Mouse (Mus musculus) CH12.LX (cell line): ENCODE data around the gene 5430403G16Rik. TPM values are rescaled to one million over a fixed set of nuclear protein-coding genes. Genes with fewer than 3 reads are reported as not detected.
"Not testable (repeated sequence)": the region's sequence is repeated elsewhere in the genome, so short reads cannot be mapped to it uniquely, and the experiment has no call there.

Experiments
- DNase-seq: peaks from one replicate; pipeline ENCODE4 v3.0.0-alpha.2; 2013; ENCODE audit errors: extremely low read depth
- H3K27ac ChIP-seq: 2 replicates; pipeline ENCODE4 v1.5.1; 2012; ENCODE audit warnings: low read depth, mild to moderate bottlenecking, control low read depth, moderate library complexity; ENCODE audit not compliant: insufficient read depth
- H3K27me3 ChIP-seq: replicated peaks from 2 replicates; pipeline ENCODE3; 2012; ENCODE audit warnings: inconsistent platforms
- H3K36me3 ChIP-seq, 2 experiments: replicated peaks in 1 of 2; 2 replicates each; pipeline versions ENCODE3 to v1.6.1; 2012; ENCODE audit warnings: inconsistent platforms in 1 of 2, low read length in 1 of 2, mild to moderate bottlenecking in 1 of 2, mixed read lengths in 1 of 2, moderate library complexity in 1 of 2; ENCODE audit not compliant: control insufficient read depth in 1 of 2, insufficient read depth in 1 of 2
- H3K4me1 ChIP-seq, 2 experiments: 2 replicates each; pipeline ENCODE4 v1.6.1; 2012; ENCODE audit warnings: inconsistent platforms in 1 of 2, moderate library complexity in 1 of 2; ENCODE audit not compliant: insufficient read depth in 2 of 2, control insufficient read depth in 1 of 2
- H3K4me2 ChIP-seq: 2 replicates; pipeline ENCODE4 v1.6.1; 2012; ENCODE audit warnings: low read depth, mild to moderate bottlenecking, control low read depth; ENCODE audit not compliant: poor library complexity, insufficient read depth, severe bottlenecking
- H3K4me3 ChIP-seq, 3 experiments: fragments of 150-350 bp in 1 of 3; sonication (generic) in 1 of 3; replicated peaks in 1 of 3; 2 replicates each; pipeline versions ENCODE3 to v1.5.1; 2011 to 2012; ENCODE audit warnings: low read depth in 2 of 3, low read length in 2 of 3, mild to moderate bottlenecking in 2 of 3, moderate library complexity in 2 of 3, control low read depth in 1 of 3, improper control_type of control experiment in 1 of 3, inconsistent platforms in 1 of 3, mixed read lengths in 1 of 3; ENCODE audit not compliant: poor library complexity in 1 of 3
- H3K79me2 ChIP-seq: replicated peaks from 2 replicates; pipeline ENCODE4 v1.6.1; 2012; ENCODE audit warnings: mild to moderate bottlenecking, moderate library complexity; ENCODE audit not compliant: control insufficient read depth, poor library complexity, insufficient read depth, severe bottlenecking; ENCODE audit errors: extremely low read depth
- H3K9ac ChIP-seq: 2 replicates; pipeline ENCODE4 v1.6.1; 2012; ENCODE audit warnings: low read depth, mild to moderate bottlenecking, control low read depth, moderate library complexity; ENCODE audit not compliant: insufficient read depth
- H3K9me3 ChIP-seq: replicated peaks from 2 replicates; pipeline ENCODE3; 2012; ENCODE audit warnings: low read length, inconsistent platforms, mixed read lengths
- CHD1 ChIP-seq: IDR thresholded peaks from 2 replicates; pipeline ENCODE4 v1.6.1; 2012; ENCODE audit warnings: low read depth, low read length, improper control_type of control experiment, inconsistent platforms
- CHD2 ChIP-seq: IDR thresholded peaks from 2 replicates; pipeline ENCODE4 v1.6.1; 2011; ENCODE audit warnings: low read length, improper control_type of control experiment
- E2F4 ChIP-seq: IDR thresholded peaks from 2 replicates; pipeline ENCODE4 v1.6.1; 2011; ENCODE audit warnings: low read depth, low read length, improper control_type of control experiment; ENCODE audit not compliant: insufficient replicate concordance
- ELF1 ChIP-seq: IDR thresholded peaks from 2 replicates; pipeline ENCODE4 v1.6.1; 2014; ENCODE audit warnings: low read depth, mild to moderate bottlenecking, inconsistent platforms, low read length, improper control_type of control experiment
- ETS1 ChIP-seq: conservative IDR thresholded peaks from 2 replicates; pipeline ENCODE4 v1.6.1; 2012; ENCODE audit warnings: low read depth, mild to moderate bottlenecking, inconsistent platforms, low read length, improper control_type of control experiment, moderate library complexity
- HCFC1 ChIP-seq: IDR thresholded peaks from 2 replicates; pipeline ENCODE4 v1.6.1; 2012; ENCODE audit warnings: low read depth, mild to moderate bottlenecking, inconsistent platforms, low read length, improper control_type of control experiment
- KAT2A ChIP-seq: IDR thresholded peaks from 2 replicates; pipeline ENCODE4 v1.6.1; 2012; ENCODE audit warnings: low read length, improper control_type of control experiment, inconsistent platforms; ENCODE audit not compliant: insufficient replicate concordance
- NELFE ChIP-seq: IDR thresholded peaks from 2 replicates; pipeline ENCODE4 v1.6.1; 2011; ENCODE audit warnings: low read depth, low read length, improper control_type of control experiment
- NRF1 ChIP-seq: IDR thresholded peaks from 2 replicates; pipeline ENCODE4 v1.6.1; 2014; ENCODE audit warnings: low read depth, mild to moderate bottlenecking, inconsistent platforms, low read length, improper control_type of control experiment, moderate library complexity
- POLR2A ChIP-seq: IDR thresholded peaks from 2 replicates; pipeline ENCODE4 v1.6.1; 2011; ENCODE audit warnings: low read depth, mild to moderate bottlenecking, improper control_type of control experiment, low read length
- SIN3A ChIP-seq: IDR thresholded peaks from 2 replicates; pipeline ENCODE4 v1.6.1; 2012; ENCODE audit warnings: low read length, improper control_type of control experiment, inconsistent platforms
- TBP ChIP-seq: conservative IDR thresholded peaks from 2 replicates; pipeline ENCODE4 v1.6.1; 2011; ENCODE audit warnings: low read depth, low read length, improper control_type of control experiment
- TCF12 ChIP-seq: IDR thresholded peaks from 2 replicates; pipeline ENCODE4 v1.6.1; 2014; ENCODE audit warnings: low read depth, mild to moderate bottlenecking, inconsistent platforms, low read length, improper control_type of control experiment
- ZMIZ1 ChIP-seq: IDR thresholded peaks from 2 replicates; pipeline ENCODE4 v1.6.1; 2012; ENCODE audit warnings: low read depth, mild to moderate bottlenecking, inconsistent platforms, low read length, improper control_type of control experiment
- dilution Hi-C: fragments of 300-500 bp; cut with MboI; formaldehyde crosslinking; loops from 2 replicates; pipeline ENCODE4 v1.14.3; 2020; ENCODE audit warnings: low sequenced_read_pairs; ENCODE audit not compliant: extremely low pct_unique_long_range_greater_than_20kb, extremely low pct_ligation_motif_present
- in situ Hi-C: fragments of 300-500 bp; cut with MboI; formaldehyde crosslinking; loops from 3 replicates; pipeline ENCODE4 v1.14.3; 2019; ENCODE audit warnings: low sequenced_read_pairs, low pct_ligation_motif_present, low pct_unique_long_range_greater_than_20kb, mixed read lengths
- polyA plus RNA-seq: library from polyadenylated mRNA; unstranded; fragments of >175 nt; gene quantifications from 2 replicates; pipeline ENCODE4 v1.2.1, GENCODE M21; 2012; ENCODE audit warnings: low read depth; ENCODE audit not compliant: insufficient read length
- total RNA-seq, 2 experiments: library from RNA; depleted of rRNA; stranded (reverse); fragments of 300-350 nt in 1 of 2; fragments of >200 nt in 1 of 2; gene quantifications; 2 replicates each; pipeline ENCODE4 v1.2.3; 2012 to 2014

5430403G16Rik gene
- total RNA-seq (2012; rRNA removed) (3.8 and 4.0 TPM in 2 replicates), total RNA-seq (2014; rRNA removed) (7.0 and 7.4 TPM in 2 replicates), polyA plus RNA-seq (3.1 and 3.3 TPM in 2 replicates)

- Histone ChIP-seq H3K9ac (peak within 1 kb of the TSS; percentile 52), H3K4me2 (peak within 1 kb of the TSS; percentile 91), H3K27ac (peak within 1 kb of the TSS; percentile 69), H3K4me3 (peak within 1 kb of the TSS; percentile 65 to 85 (median 71))
- in situ Hi-C loops, H3K9me3 ChIP-seq, H3K36me3 ChIP-seq, H3K79me2 ChIP-seq, H3K27me3 ChIP-seq, H3K4me1 ChIP-seq, dilution Hi-C loops: not testable (repeated sequence)
- peak; percentile 93 for DNase-seq
- TF ChIP-seq POLR2A (peak; percentile 76), HCFC1 (peak; percentile 44; the same call in 1 of the 2 replicates), ETS1 (peak; percentile 6; the same call in 1 of the 2 replicates), KAT2A (0 out of 2 replicates have a peak, but pooled peaks have one; percentile 19), NELFE (peak; percentile 71), ZMIZ1 (peak; percentile 37; the same call in 1 of the 2 replicates), ELF1 (peak; percentile 78), TCF12 (0 out of 2 replicates have a peak, but pooled peaks have one; percentile 41), SIN3A (peak; percentile 53; the same call in 1 of the 2 replicates), CHD1 (peak; percentile 78; the same call in 1 of the 2 replicates), CHD2 (peak; percentile 23; the same call in 1 of the 2 replicates), E2F4 (0 out of 2 replicates have a peak, but pooled peaks have one; percentile 29), TBP (peak; percentile 59), NRF1 (peak; percentile 46)
Measured at GRCm38 (mm10) chr5:109690537-109691201, at the start of gene 5430403G16Rik. Gene 5430403G16Rik (minus strand): TSS chr5:109691041.

DNA sequence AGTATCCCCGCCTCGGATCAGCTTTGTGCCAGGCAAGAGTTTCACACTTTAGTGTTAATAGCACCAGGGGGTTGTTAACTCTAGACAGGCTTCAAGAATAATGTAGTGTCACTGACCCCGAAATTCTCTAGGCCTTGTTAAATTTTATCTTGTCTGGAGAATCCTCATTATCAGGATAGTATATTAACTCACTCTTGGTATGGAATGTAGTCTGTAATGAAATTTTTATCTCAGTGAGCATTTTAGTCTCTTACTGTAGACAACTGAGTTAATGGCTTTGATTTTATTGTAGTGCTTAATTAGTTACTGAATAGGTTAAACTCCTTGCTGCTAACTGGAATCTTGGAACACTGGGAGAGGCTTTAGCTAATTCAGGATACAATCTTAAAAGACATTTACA, 26.5 kb upstream of the 5430403G16Rik start:
- H3K79me2 ChIP-seq, H3K4me2 ChIP-seq, DNase-seq, H3K9me3 ChIP-seq, H3K4me1 ChIP-seq, in situ Hi-C loops, dilution Hi-C loops, H3K27ac ChIP-seq, H3K4me3 ChIP-seq, H3K9ac ChIP-seq, H3K27me3 ChIP-seq, H3K36me3 ChIP-seq: not testable (repeated sequence)

- peak overlapping the region; percentile 14 to 29 (median 17) for H3K4me3 ChIP-seq
- dilution Hi-C loops, DNase-seq, in situ Hi-C loops, H3K27me3 ChIP-seq, H3K79me2 ChIP-seq, H3K9me3 ChIP-seq, H3K36me3 ChIP-seq, H3K4me1 ChIP-seq: not testable (repeated sequence)
- peak overlapping the region; percentile 30 for H3K9ac ChIP-seq
- peak overlapping the region; percentile 36; the same call in 1 of the 2 replicates for H3K4me2 ChIP-seq
- peak overlapping the region; percentile 9; the same call in 1 of the 2 replicates for H3K27ac ChIP-seq
Measured at GRCm38 (mm10) chr5:109691205-109691965, 544 bp upstream of the 5430403G16Rik start.
